Mouse (Mus musculus) CD4-positive naive resting alpha-beta T cell, adult 57 days (primary cell): ENCODE measurements around the gene Cdh10. TPM values are rescaled to one million over a fixed set of nuclear protein-coding genes. Genes with fewer than 3 reads are reported as not detected.

Source experiments
- total RNA-seq: library from RNA; stranded (reverse); gene quantifications from one replicate; pipeline ENCODE4 v1.2.4, GENCODE M21; 2023

The Cdh10 gene
- total RNA-seq, result not detected

DNA sequence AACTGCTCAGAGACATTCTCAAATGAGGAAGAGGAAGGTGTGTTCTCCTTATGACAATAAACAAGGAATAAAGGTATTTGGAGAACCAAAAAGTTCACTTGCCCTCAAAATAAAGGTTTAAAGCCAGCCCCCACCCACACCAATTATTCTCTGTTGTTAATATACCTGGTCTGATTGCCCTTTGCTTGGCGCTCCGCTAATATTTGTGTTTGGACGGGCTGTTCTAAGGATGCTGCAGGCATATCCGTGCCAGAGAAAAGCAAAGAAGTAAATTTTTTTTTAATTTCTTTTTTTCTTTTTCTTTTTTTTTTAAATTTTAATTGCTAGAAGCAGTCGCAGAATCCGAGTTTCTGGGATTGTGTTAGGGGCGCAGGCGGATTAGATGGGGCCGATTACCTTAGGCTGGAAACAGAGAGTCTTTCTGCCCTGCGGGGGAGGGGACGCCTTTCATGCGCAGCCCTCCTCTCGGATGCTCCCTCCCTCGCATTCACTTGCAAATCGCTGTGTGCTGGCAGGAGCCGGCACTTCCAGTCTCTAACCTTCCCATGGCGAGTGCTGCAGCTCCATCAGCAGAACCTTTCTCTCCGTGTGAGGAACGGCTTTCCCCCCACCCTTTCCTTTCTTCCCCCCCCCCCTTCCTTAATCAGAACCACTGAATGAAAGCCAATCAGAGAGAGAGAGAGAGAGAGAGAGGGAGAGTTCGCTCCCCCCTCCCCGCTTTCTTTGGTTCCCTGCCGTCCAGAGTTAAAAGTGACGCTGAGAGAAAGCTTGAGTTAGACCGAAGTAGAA is at the start of gene Cdh10:
TSS of gene Cdh10 (plus strand) at position 763 of the 789 bp plus-strand sequence.

